Mouse (Mus musculus) spleen, adult 2 months (tissue): ENCODE measurements around the gene Nap1l1. TPM values are rescaled to one million over a fixed set of nuclear protein-coding genes. Genes with fewer than 3 reads are reported as not detected.
"Not testable (repeated sequence)": the region's sequence is repeated elsewhere in the genome, so short reads cannot be mapped to it uniquely, and the experiment has no call there.

Source experiments
- DNase-seq, 2 experiments: peaks; one replicate each; pipeline versions ENCODE4 v3.0.0 to v3.0.0-alpha.2; 2012 to 2021; ENCODE audit warnings: low spot score in 2 of 2, low read depth in 1 of 2
- H3K27ac ChIP-seq: fragments of 200-500 bp; 2 replicates; pipeline ENCODE4 v1.5.1; 2012; ENCODE audit warnings: low read length, inconsistent platforms; ENCODE audit not compliant: insufficient read depth
- H3K27me3 ChIP-seq: fragments of 200-500 bp; 2 replicates; pipeline ENCODE4 v1.6.1; 2012; ENCODE audit warnings: mild to moderate bottlenecking, moderate library complexity, low read length, inconsistent platforms; ENCODE audit not compliant: control insufficient read depth, insufficient read depth
- H3K36me3 ChIP-seq: fragments of 200-500 bp; 2 replicates; pipeline ENCODE4 v1.6.1; 2012; ENCODE audit warnings: mild to moderate bottlenecking, low read length, inconsistent platforms; ENCODE audit not compliant: control insufficient read depth, insufficient read depth
- H3K4me1 ChIP-seq: fragments of 200-500 bp; 2 replicates; pipeline ENCODE4 v1.6.1; 2011; ENCODE audit warnings: inconsistent platforms; ENCODE audit not compliant: control insufficient read depth, insufficient read depth, insufficient read length
- H3K4me3 ChIP-seq: fragments of 200-500 bp; 2 replicates; pipeline ENCODE4 v1.5.1; 2011; ENCODE audit warnings: mild to moderate bottlenecking, inconsistent platforms; ENCODE audit not compliant: insufficient read depth, insufficient read length; ENCODE audit errors: extremely low read depth
- CTCF ChIP-seq: fragments of 200-500 bp; IDR thresholded peaks from 2 replicates; pipeline ENCODE4 v1.5.1; 2011; ENCODE audit warnings: mild to moderate bottlenecking, inconsistent platforms; ENCODE audit not compliant: insufficient read depth, insufficient read length, insufficient replicate concordance; ENCODE audit errors: extremely low read depth
- POLR2A ChIP-seq: fragments of 200-500 bp; IDR thresholded peaks from 2 replicates; pipeline ENCODE4 v1.6.1; 2011; ENCODE audit warnings: low read depth, low read length, inconsistent platforms
- WGBS: fragments of 180-500 bp; shearing (Covaris S2); methylation state at CpG from one replicate; pipeline ENCODE4 v1.1.7; 2018; 5-methylcytosine and 5-hydroxymethylcytosine counted together
- polyA plus RNA-seq: library from polyadenylated mRNA; depleted of rRNA; stranded (reverse); fragments of >200 nt; gene quantifications from 2 replicates; pipeline ENCODE4 v1.2.3, GENCODE M21; 2012

The Nap1l1 gene
- polyA plus RNA-seq, 1 experiment: 10.4 TPM

DNA sequence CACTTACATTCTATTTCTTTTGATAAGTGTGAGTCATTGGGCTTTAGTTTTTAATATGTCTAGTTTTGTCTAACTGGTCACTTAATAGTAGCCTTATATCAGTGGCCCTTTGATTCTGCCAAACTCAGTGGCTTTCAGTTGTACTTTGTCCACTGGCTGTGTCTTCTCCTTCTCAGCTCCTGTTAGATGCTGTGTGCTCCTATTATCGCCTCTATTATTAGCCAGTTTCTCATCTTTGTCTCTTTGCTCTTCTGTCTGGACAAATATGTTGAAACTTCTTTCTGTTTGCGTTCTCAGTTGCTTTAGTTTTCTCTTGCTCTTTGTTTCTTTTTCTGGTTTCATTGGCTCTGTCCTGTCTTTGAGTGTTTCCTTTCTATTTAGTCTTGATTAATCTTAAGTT lies 9.6 kb downstream of the Nap1l1 start:
- 89% methylated on average over 2 of the region's 2 CpGs for WGBS
- no peak overlapping the region for H3K27ac ChIP-seq
- H3K27me3 ChIP-seq: no peaks in the 10 kb centered on the region
- H3K4me3 ChIP-seq: no peak overlapping the region
- DNase-seq: no peak
- no peak for TF ChIP-seq CTCF
- no peak for TF ChIP-seq POLR2A
- peaks cover 15% of the 10 kb centered on the region for H3K36me3 ChIP-seq
- no peaks in the 10 kb centered on the region for H3K4me1 ChIP-seq

- Histone ChIP-seq H3K4me3 (no peak overlapping the region), H3K4me1 (no peaks in the 10 kb centered on the region), H3K27ac (no peak overlapping the region), H3K27me3 (no peaks in the 10 kb centered on the region), H3K36me3 (peaks cover 19% of the 10 kb centered on the region)
- TF ChIP-seq CTCF: no peak
- TF ChIP-seq POLR2A: no peak
- no peak for DNase-seq
- 92% methylated on average over 5 of the region's 5 CpGs for WGBS
Observed at GRCm38 (mm10) chr10:111484079-111484478, 11.1 kb downstream of the Nap1l1 start.

DNA sequence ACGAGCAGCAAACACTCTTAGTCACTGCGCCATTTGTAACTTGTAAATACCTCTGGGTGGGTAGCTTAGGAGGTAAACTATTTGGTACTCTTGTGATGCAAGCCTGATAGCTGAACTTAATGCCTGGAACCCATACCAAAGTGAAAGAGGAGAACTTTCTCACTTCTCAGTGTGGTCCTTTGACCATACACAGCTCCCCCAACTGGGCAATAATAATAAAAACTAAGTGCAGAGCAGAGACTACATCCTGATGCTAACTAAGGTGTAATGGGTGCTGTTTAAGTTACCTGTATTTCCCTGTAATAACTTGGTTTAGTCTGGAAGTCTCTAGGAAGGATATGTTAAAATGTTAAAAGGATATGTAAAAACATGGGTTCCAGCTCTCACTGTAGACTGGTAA lies 15.8 kb downstream of the Nap1l1 start:
- Histone ChIP-seq H3K4me1 (no peaks in the 10 kb centered on the region), H3K4me3 (no peak overlapping the region), H3K36me3 (peaks cover 27% of the 10 kb centered on the region), H3K27me3 (no peaks in the 10 kb centered on the region), H3K27ac (no peak overlapping the region)
- WGBS: 94% methylated on average over 2 of the region's 2 CpGs
- TF ChIP-seq CTCF (no peak), POLR2A (no peak)
- DNase-seq: no peak

- not testable (repeated sequence) for H3K27me3 ChIP-seq, DNase-seq, H3K4me1 ChIP-seq, H3K4me3 ChIP-seq, H3K27ac ChIP-seq
- 85% methylated on average over 4 of the region's 4 CpGs for WGBS
- peaks cover 29% of the 10 kb centered on the region for H3K36me3 ChIP-seq
Observed at GRCm38 (mm10) chr10:111490079-111490478, 17.1 kb downstream of the Nap1l1 start.

GRCm38 (mm10) chr10:111495888-111496287 lies 22.9 kb downstream of the Nap1l1 start:
- TF ChIP-seq POLR2A (no peak), CTCF (no peak)
- Histone ChIP-seq H3K4me3 (no peak overlapping the region), H3K27me3 (no peaks in the 10 kb centered on the region), H3K36me3 (peaks cover 23% of the 10 kb centered on the region), H3K27ac (no peak overlapping the region), H3K4me1 (no peaks in the 10 kb centered on the region)
- WGBS: 95% methylated on average over 7 of the region's 7 CpGs
- no peak for DNase-seq

DNA sequence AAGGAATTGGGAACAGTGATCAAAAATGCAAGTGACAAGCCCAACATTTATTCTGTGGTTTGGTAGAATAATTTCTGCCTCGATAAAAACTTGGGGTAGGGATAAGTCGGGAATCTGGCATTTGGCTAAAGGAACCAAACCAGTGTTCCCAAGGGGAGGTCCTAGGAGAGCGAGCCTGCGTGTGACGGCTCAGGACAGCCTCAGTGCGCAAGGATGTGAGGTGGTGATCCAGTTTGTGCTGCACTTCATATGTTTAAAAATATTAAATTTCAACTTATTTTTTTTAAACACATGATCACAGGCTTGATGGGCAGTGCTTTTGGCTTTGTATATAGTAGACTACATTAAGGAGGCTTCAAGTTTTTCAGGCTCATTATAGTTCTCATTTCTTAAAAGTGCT lies 26.9 kb downstream of the Nap1l1 start:
- TF ChIP-seq CTCF (no peak), POLR2A (no peak)
- 93% methylated on average over 6 of the region's 6 CpGs for WGBS
- Histone ChIP-seq H3K4me3 (no peak overlapping the region), H3K27ac (no peak overlapping the region), H3K27me3 (no peaks in the 10 kb centered on the region), H3K4me1 (no peaks in the 10 kb centered on the region), H3K36me3 (peaks cover 10% of the 10 kb centered on the region)
- no peak for DNase-seq

- DNase-seq: peak; percentile 53 to 75
- 2% methylated on average over 3 of the region's 3 CpGs for WGBS
Observed at GRCm38 (mm10) chr10:111503071-111503470, 30.0 kb downstream of the Nap1l1 start.

GRCm38 (mm10) chr10:111503716-111504115 lies 30.7 kb downstream of the Nap1l1 start:
- TF ChIP-seq CTCF (no peak), POLR2A (no peak)
- Histone ChIP-seq H3K27ac (no peak overlapping the region), H3K36me3 (no peaks in the 10 kb centered on the region), H3K27me3 (no peaks in the 10 kb centered on the region), H3K4me1 (peaks cover 8% of the 10 kb centered on the region; the same call in 1 of the 2 replicates), H3K4me3 (no peak overlapping the region)
- WGBS: 59% methylated on average over 10 of the region's 10 CpGs
- DNase-seq: no peak

More at GRCm38 (mm10) chr10:111503071-111503470, 30.0 kb downstream of the Nap1l1 start:
- Histone ChIP-seq H3K27ac (no peak overlapping the region), H3K36me3 (peaks cover 3% of the 10 kb centered on the region), H3K4me3 (no peak overlapping the region), H3K27me3 (no peaks in the 10 kb centered on the region), H3K4me1 (peaks cover 7% of the 10 kb centered on the region; the same call in 1 of the 2 replicates)
- peak; percentile 47; the same call in 1 of the 2 replicates for TF ChIP-seq CTCF
- no peak for TF ChIP-seq POLR2A
